Mouse (Mus musculus): ENCODE measurements around the gene Csgalnact2.

- TF ChIP-seq POLR2AphosphoS2 (IDR thresholded peaks at IDR 0.05; ENCODE audit: low read depth, low read length) (no peak), SIN3A (IDR thresholded peaks at IDR 0.05; ENCODE audit: low read length) (no peak), CTCF (conservative IDR thresholded peaks at IDR 0.05 in 1 of 2, IDR thresholded peaks at IDR 0.05 in 1 of 2; ENCODE audit: low read depth in 2 of 2, low read length in 2 of 2) (no peak), POLR2A (IDR thresholded peaks at IDR 0.05; ENCODE audit: low read depth, low read length) (no peak)
These were observed 59.6 kb downstream of the Csgalnact2 start for GRCm38 (mm10) chr6:118079292-118079691.
